Mouse (Mus musculus) intestine, embryonic 14.5 days (tissue): Measurements from ENCODE around the gene Dennd6a. TPM values are rescaled to one million over a fixed set of nuclear protein-coding genes. Genes with fewer than 3 reads are reported as not detected.
A peak's percentile ranks its signal among the peaks of the same experiment; 100 is the strongest.
"Not testable (repeated sequence)": the region's sequence is repeated elsewhere in the genome, so short reads cannot be mapped to it uniquely, and the experiment has no call there.

Experiments
- ATAC-seq: fragments of 200-750 bp; cut with Nextera tagmentation; replicated peaks from 2 replicates; pipeline ENCODE4 v1.8.0; 2017; ENCODE audit warnings: low read depth, moderate number of reproducible peaks, moderate TSS enrichment, moderate library complexity; ENCODE audit not compliant: low FRiP score, low TSS enrichment
- DNase-seq: peaks from one replicate; pipeline ENCODE4 v3.0.0-alpha.2; 2018; ENCODE audit warnings: low spot score
- H3K27ac ChIP-seq: fragments of 300-500 bp; sonication (generic); 2 replicates; pipeline ENCODE4 v1.5.1; 2014; ENCODE audit warnings: low read depth, mild to moderate bottlenecking, control low read depth
- H3K27me3 ChIP-seq: fragments of 300-500 bp; sonication (generic); replicated peaks from 2 replicates; pipeline ENCODE4 v1.6.1; 2014; ENCODE audit warnings: low read length, control low read depth; ENCODE audit not compliant: control insufficient read depth, insufficient read depth
- H3K36me3 ChIP-seq: fragments of 300-500 bp; sonication (generic); 2 replicates; pipeline ENCODE4 v1.6.1; 2014; ENCODE audit warnings: low read length, control low read depth; ENCODE audit not compliant: control insufficient read depth, insufficient read depth
- H3K4me1 ChIP-seq: fragments of 300-500 bp; sonication (generic); replicated peaks from 2 replicates; pipeline ENCODE4 v1.6.1; 2014; ENCODE audit warnings: low read length, control low read depth, mixed read lengths; ENCODE audit not compliant: control insufficient read depth, insufficient read depth
- H3K4me2 ChIP-seq: fragments of 300-500 bp; sonication (generic); 2 replicates; pipeline ENCODE4 v1.6.1; 2014; ENCODE audit warnings: low read length
- H3K4me3 ChIP-seq: fragments of 300-500 bp; sonication (generic); 2 replicates; pipeline ENCODE4 v1.5.1; 2014; ENCODE audit warnings: low read depth, low read length, control low read depth, mixed read lengths
- H3K9ac ChIP-seq: fragments of 300-500 bp; sonication (generic); 2 replicates; pipeline ENCODE4 v1.6.1; 2014; ENCODE audit warnings: mild to moderate bottlenecking, low read length
- H3K9me3 ChIP-seq: fragments of 300-500 bp; sonication (generic); 2 replicates; pipeline ENCODE4 v1.6.1; 2016; ENCODE audit warnings: low read length, control low read depth; ENCODE audit not compliant: control insufficient read depth
- WGBS: fragments of 180-500 bp; shearing (Covaris S2); extraction: QIAGEN DNeasy Blood & Tissue Kit; methylation state at CpG from one replicate; pipeline ENCODE4 v1.1.7; 2014; 5-methylcytosine and 5-hydroxymethylcytosine counted together
- polyA plus RNA-seq: library from polyadenylated mRNA; unstranded; fragments of >200 nt; fragmentation: Nextera tagmentation; extraction: Ambion mirVana; gene quantifications from 2 replicates; pipeline ENCODE4 v1.2.1, GENCODE M21; 2014

The Dennd6a gene
- polyA plus RNA-seq, result 34.4 and 35.3 TPM in 2 replicates

- not testable (repeated sequence) for H3K27me3 ChIP-seq, H3K9me3 ChIP-seq, H3K36me3 ChIP-seq, H3K9ac ChIP-seq, ATAC-seq, DNase-seq, H3K27ac ChIP-seq, H3K4me2 ChIP-seq, H3K4me3 ChIP-seq, H3K4me1 ChIP-seq
- WGBS, result 89% methylated on average over 5 of the region's 5 CpGs
These were observed at the start of gene Dennd6a for GRCm38 (mm10) chr14:26573556-26573955. TSS of gene Dennd6a (plus strand) at chr14:26573856.

DNA sequence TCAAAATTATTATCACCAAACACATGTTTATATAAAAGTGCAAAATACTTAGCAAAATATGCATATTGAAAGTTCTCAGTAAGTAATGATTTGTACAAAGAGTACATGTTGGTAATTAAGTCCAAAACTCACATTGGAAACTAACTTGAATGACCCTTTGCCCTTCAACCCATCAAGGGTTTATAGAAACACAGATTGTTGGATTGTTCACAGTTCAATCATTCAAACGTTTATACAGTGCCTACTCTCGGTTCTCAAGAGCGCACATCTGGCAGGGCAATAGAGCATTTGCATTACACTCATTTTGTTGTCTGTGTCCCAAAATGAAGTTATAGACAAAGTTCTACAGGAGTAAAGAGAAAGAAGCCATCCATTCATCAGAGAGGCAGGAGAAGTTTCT is 47.7 kb upstream of the Dennd6a start:
- Histone ChIP-seq H3K9me3 (no peaks in the 10 kb centered on the region), H3K27ac (no peak overlapping the region)
- 40% methylated on average over 3 of the region's 3 CpGs for WGBS

GRCm38 (mm10) chr14:26528296-26528695 is 45.4 kb upstream of the Dennd6a start:
- ATAC-seq (no peak), DNase-seq (no peak)
- no peak overlapping the region for H3K9ac ChIP-seq
- H3K27me3 ChIP-seq, result no peaks in the 10 kb centered on the region
- H3K9me3 ChIP-seq, result no peaks in the 10 kb centered on the region
- no peak overlapping the region for H3K4me2 ChIP-seq
- 0 out of 2 replicates have a peak, but pooled peaks cover 4% of the 10 kb centered on the region for H3K36me3 ChIP-seq
- H3K4me3 ChIP-seq, result no peak overlapping the region
- 52% methylated on average over 2 of the region's 2 CpGs for WGBS
- peaks cover 32% of the 10 kb centered on the region for H3K4me1 ChIP-seq
- no peak overlapping the region for H3K27ac ChIP-seq

More for the DNA sequence above, 47.7 kb upstream of the Dennd6a start:
- peaks cover 24% of the 10 kb centered on the region for H3K4me1 ChIP-seq
- DNase-seq (no peak), ATAC-seq (no peak)
- H3K9ac ChIP-seq, result no peak overlapping the region
- H3K4me2 ChIP-seq, result no peak overlapping the region
- H3K27me3 ChIP-seq, result no peaks in the 10 kb centered on the region
- H3K4me3 ChIP-seq, result no peak overlapping the region
- 0 out of 2 replicates have a peak, but pooled peaks cover 4% of the 10 kb centered on the region for H3K36me3 ChIP-seq

DNA sequence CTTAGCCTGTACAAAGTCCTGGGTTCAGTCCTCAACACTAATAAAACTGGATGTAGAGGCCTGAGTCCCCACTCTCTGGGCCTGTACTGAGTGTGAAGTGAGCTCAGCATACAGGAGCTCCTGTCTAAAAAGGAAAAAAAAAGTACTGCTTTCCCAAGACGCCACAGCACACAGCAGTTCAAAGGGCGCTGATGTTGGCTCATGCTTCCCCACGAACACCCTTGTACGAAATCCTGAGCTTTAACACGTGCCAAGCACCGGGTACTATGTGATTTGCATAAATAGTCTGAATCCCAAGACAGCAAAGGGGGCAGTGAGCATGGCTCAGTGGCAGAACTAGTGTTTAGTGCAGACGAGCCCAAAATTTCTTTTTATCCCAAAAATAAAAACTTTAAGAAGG is 43.3 kb upstream of the Dennd6a start:
- H3K27ac ChIP-seq, result no peak overlapping the region
- H3K4me2 ChIP-seq, result peak overlapping the region; percentile 11; the same call in 1 of the 2 replicates
- no peaks in the 10 kb centered on the region for H3K27me3 ChIP-seq
- ATAC-seq (no peak), DNase-seq (no peak)
- H3K36me3 ChIP-seq, result 0 out of 2 replicates have a peak, but pooled peaks cover 4% of the 10 kb centered on the region
- H3K9ac ChIP-seq, result no peak overlapping the region
- H3K4me3 ChIP-seq, result no peak overlapping the region
- peaks cover 35% of the 10 kb centered on the region for H3K4me1 ChIP-seq
- WGBS, result 80% methylated on average over 7 of the region's 7 CpGs
- H3K9me3 ChIP-seq, result no peaks in the 10 kb centered on the region

DNA sequence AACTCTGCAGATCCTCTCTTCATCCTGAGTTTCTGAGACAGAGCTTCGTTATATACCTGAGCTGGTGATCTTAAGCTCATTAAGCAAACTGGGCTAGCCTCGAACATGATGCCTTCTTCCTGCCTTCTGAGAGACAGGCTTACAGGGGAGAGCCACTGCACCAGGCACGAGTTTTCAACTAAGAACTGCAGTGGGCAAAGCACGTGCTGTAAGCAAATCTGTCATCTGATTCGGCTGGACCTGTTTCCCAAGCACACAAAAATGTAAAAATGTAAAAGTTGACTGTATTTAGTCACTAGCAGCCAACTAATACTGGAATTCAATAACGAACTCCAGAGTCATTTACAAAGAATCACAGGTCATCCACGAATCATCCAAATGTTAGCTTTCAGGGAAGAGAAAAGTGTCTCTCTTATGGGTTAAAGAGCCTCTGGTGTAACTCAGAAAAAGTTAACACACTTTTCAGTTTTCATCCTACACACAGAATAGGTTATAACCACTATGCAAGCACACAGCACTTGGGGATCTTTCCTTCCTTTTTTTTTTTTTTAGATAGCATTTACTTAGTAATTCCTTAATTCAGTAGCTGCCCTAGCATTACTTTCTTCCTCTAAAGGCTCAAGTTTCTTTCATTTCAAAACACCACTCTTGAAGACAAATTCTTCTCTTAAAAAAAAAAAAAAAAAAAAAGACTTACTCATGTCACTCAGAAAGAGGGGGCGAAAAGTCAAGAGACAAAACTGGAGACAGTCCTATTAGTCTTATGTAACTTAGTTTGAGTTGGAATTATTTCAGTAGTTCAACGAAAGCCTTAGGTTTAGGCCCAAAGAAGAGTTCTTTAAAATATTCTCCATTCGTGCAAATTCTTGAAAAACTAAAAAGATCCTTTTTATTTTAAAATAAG is 42.0 kb upstream of the Dennd6a start:
- H3K36me3 ChIP-seq, result 0 out of 2 replicates have a peak, but pooled peaks cover 4% of the 10 kb centered on the region
- no peaks in the 10 kb centered on the region for H3K27me3 ChIP-seq
- no peaks in the 10 kb centered on the region for H3K9me3 ChIP-seq
- peaks cover 32% of the 10 kb centered on the region for H3K4me1 ChIP-seq
- H3K4me3 ChIP-seq, result 0 out of 2 replicates have a peak overlapping the region, but pooled peaks have one; percentile 4
- no peak overlapping the region for H3K27ac ChIP-seq
- ATAC-seq (no peak), DNase-seq (no peak)
- no peak overlapping the region for H3K9ac ChIP-seq
- peak overlapping the region; percentile 62 for H3K4me2 ChIP-seq
- WGBS, result 62% methylated on average over 10 of the region's 10 CpGs

DNA sequence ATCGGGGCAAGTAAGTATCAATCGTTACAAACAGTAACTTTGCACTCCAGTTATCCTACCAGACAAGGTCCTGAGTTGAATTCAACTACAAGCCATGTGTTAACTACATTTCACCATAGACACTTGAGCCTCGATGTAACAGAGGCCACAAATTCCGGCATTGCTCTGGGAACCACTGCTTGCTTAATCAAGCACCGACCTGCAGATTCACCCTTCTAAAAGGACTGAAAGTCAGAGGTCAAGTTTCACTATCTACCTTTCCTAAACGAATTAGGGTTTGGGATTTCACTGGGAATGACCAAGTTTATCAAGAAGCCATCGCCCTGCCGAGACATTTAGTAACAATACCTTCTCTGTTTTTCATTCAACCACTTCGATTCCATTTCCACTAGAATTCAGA is 40.9 kb upstream of the Dennd6a start:
- peaks cover 32% of the 10 kb centered on the region for H3K4me1 ChIP-seq
- peak overlapping the region; percentile 62 for H3K4me2 ChIP-seq
- no peak for ATAC-seq
- no peak overlapping the region for H3K27ac ChIP-seq
- 0 out of 2 replicates have a peak, but pooled peaks cover 1% of the 10 kb centered on the region for H3K36me3 ChIP-seq
- 38% methylated on average over 9 of the region's 9 CpGs for WGBS
- no peak for DNase-seq
- peak overlapping the region; percentile 95 for H3K4me3 ChIP-seq
- H3K9me3 ChIP-seq, result no peaks in the 10 kb centered on the region
- H3K27me3 ChIP-seq, result no peaks in the 10 kb centered on the region
- H3K9ac ChIP-seq, result peak overlapping the region; percentile 85

GRCm38 (mm10) chr14:26533267-26533666 is 40.4 kb upstream of the Dennd6a start:
- Histone ChIP-seq H3K27me3 (no peaks in the 10 kb centered on the region), H3K27ac (no peak overlapping the region), H3K4me3 (peak overlapping the region; percentile 95)

DNA sequence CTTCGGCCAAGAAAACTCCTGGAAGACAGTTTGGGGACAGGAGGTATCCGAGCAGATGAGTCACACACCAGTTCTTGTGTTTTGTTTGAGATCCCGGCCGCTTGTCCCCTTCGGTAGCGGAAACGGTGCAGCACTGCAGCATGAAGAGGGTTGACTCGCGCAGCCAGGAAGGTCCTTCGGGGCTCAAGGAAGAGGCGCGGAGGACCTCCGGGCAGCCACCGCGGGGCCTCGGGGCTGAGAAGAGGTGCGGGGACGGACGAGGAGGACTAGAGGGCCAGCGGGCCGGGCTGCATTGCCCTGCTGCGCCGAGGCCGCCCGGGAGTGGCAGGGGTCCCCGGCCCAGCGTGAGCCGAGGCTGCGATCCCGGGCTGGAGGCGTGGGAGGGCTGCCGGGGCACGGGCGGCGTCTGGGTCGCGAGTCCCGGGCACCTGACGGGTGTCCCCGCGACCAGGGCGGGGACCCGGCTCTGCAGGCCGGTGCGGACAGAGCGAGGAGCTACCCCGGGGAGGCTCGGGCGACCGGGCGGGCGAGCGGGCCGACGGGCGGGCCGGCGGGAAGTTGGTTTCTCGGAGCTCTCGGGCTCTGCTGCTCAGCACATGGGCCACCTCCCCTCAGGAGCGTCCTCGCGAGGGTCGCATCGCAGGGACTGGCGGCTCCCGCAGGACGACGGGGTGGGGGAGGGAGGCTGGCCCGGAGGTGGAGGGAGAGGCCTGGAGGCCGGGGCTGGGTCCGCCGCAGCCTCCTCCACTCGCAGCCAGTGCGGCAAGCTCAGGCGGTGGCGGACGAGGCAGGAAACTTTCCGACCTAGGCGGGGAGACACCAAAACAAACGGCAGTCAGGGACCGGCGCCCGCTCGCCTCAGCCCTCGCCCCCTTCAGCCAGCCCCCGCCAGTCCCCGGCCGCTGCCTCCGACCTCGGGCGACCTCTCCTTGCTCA is 39.6 kb upstream of the Dennd6a start:
- Histone ChIP-seq H3K9ac (peak overlapping the region; percentile 85), H3K4me1 (peaks cover 26% of the 10 kb centered on the region), H3K4me2 (peak overlapping the region; percentile 62), H3K4me3 (peak overlapping the region; percentile 95), H3K9me3 (no peaks in the 10 kb centered on the region), H3K27me3 (no peaks in the 10 kb centered on the region), H3K27ac (peak overlapping the region; percentile 65; the same call in 1 of the 2 replicates), H3K36me3 (no peaks in the 10 kb centered on the region)
- under 1% methylated on average over 91 of the region's 92 CpGs for WGBS
- peak; percentile 83 for ATAC-seq
- peak; percentile 83 for DNase-seq

More at GRCm38 (mm10) chr14:26533267-26533666, 40.4 kb upstream of the Dennd6a start:
- DNase-seq, result no peak
- H3K36me3 ChIP-seq, result no peaks in the 10 kb centered on the region
- H3K9ac ChIP-seq, result peak overlapping the region; percentile 85
- peaks cover 31% of the 10 kb centered on the region for H3K4me1 ChIP-seq
- H3K9me3 ChIP-seq, result no peaks in the 10 kb centered on the region
- ATAC-seq, result no peak; the same call in 1 of the 2 replicates
- WGBS, result 25% methylated on average over 19 of the region's 19 CpGs
- H3K4me2 ChIP-seq, result peak overlapping the region; percentile 62
